Mouse (Mus musculus) ES-E14 (cell line): ENCODE measurements at regions not wholly inside any gene's neighbourhood (a gene's known extent, or its start where the extent isn't known, plus 50 kb on each side); places are given as distances from the start of the nearest gene placed in this dataset.

Experiments
- CHD2 ChIP-seq: IDR thresholded peaks from 2 replicates; pipeline ENCODE4 v1.6.1; 2014; ENCODE audit warnings: mild to moderate bottlenecking, low read depth, low read length, inconsistent platforms
- ZC3H11A ChIP-seq: IDR thresholded peaks from 2 replicates; pipeline ENCODE4 v1.6.1; 2012; ENCODE audit warnings: low read depth, mild to moderate bottlenecking, inconsistent platforms, low read length, borderline replicate concordance

GRCm38 (mm10) chr7:133204485-133204884 lies 80.3 kb upstream of the Ctbp2 start:
- TF ChIP-seq ZC3H11A (no peak), CHD2 (no peak)
